Mouse (Mus musculus) megakaryocyte, embryonic 14.5 days (primary cell): ENCODE results near the gene Ankrd52. TPM values are rescaled to one million over a fixed set of nuclear protein-coding genes. Genes with fewer than 3 reads are reported as not detected.
A peak's percentile ranks its signal among the peaks of the same experiment; 100 is the strongest.

Source experiments
- H3K27me3 ChIP-seq: replicated peaks from 2 replicates; pipeline ENCODE3; 2012; ENCODE audit warnings: inconsistent platforms
- H3K36me3 ChIP-seq: replicated peaks from 2 replicates; pipeline ENCODE3; 2012; ENCODE audit warnings: low read length, inconsistent platforms, mixed read lengths
- H3K4me1 ChIP-seq: 2 replicates; pipeline ENCODE4 v1.6.1; 2012; ENCODE audit warnings: inconsistent platforms
- H3K4me3 ChIP-seq: replicated peaks from 2 replicates; pipeline ENCODE3; 2012; ENCODE audit warnings: moderate library complexity, mild to moderate bottlenecking, inconsistent platforms
- H3K9me3 ChIP-seq: 2 replicates; pipeline ENCODE4 v1.6.1; 2012; ENCODE audit warnings: inconsistent platforms
- FLI1 ChIP-seq: IDR thresholded peaks from 2 replicates; pipeline ENCODE4 v1.6.1; 2012; ENCODE audit warnings: low read length, inconsistent platforms, mixed read lengths
- GATA1 ChIP-seq: IDR thresholded peaks from 3 replicates; pipeline ENCODE4 v1.6.1; 2012; ENCODE audit warnings: mixed read lengths, low read length, inconsistent platforms, borderline replicate concordance
- polyA plus RNA-seq: library from polyadenylated mRNA; stranded (reverse); fragments of >175 nt; gene quantifications from 2 replicates; pipeline ENCODE4 v1.2.3, GENCODE M21; 2012; ENCODE audit warnings: low replicate concordance; ENCODE audit not compliant: insufficient read depth

The Ankrd52 gene
- polyA plus RNA-seq, 1 experiment: 19.7 TPM

DNA sequence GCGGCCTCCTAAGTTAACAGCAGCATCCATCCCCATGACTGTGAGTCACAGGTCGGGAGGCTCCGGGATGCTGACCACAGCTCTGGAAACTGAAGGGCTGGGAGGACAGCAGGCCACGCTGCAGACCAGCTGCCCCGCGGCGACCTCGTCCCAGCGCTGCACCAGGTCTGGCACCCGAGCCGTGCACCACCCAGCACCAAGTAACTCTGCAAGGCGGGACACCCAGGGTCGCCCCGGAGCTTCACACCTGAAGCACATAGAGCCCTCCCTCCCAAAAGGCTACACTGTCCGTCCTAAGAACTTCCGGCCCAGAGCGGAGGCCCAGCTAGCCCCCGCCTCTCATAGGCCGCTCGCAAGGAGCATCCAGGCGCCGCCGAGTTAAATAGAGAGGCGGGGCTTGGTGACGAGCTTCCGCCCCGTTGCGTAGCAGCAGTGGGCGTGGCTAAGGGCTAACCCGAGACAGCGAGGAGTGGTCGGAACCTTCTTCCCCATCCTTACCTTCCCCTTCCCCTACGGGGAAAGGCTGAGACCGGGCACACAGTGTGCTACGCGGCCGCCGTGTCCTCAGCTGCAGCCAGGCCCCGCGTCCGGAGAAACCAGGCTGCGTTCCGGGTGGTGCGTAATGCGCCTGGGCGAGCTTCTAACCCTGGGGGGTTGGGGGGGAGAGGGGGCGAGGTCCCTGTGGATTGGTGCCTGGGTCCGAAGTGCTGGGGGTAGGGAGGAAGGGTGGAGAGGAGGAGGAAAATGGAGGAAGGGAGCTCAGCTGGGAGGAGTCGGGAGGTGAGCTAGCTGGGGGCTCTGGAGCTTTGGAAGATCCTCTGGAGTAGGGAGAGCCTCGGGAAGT lies 34.5 kb downstream of the Ankrd52 start, which contains the start of the genes Nabp2 and Rnf41:
Gene Nabp2 (minus strand): TSS at position 282 of the 844 bp plus-strand sequence.
Gene Rnf41 (plus strand): TSS at position 447 of the 844 bp plus-strand sequence.
- TF ChIP-seq GATA1 (no peak), FLI1 (0 out of 2 replicates have a peak, but pooled peaks have one; percentile 28)
- Histone ChIP-seq H3K4me1 (peaks cover 57% of the 10 kb centered on the region), H3K9me3 (no peaks in the 10 kb centered on the region)

DNA sequence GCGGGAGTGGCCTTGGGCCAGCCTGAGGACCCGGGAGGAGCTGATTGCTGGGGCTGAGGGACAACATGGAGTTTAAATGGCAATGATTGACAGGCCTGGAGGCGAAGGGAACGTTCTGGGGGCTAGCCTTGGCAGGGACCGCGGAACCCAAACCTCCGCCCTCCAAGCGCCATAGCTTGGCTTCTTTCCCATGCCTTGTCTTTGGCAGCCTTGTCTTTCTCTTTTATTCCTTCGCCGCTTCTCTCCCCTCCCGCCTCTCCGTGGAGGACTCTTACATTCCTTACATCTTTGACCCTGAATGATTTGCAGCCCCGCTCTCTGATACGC lies 35.1 kb downstream of the Ankrd52 start:
- no peak for TF ChIP-seq FLI1
- TF ChIP-seq GATA1: no peak
- Histone ChIP-seq H3K4me1 (peaks cover 61% of the 10 kb centered on the region), H3K36me3 (peaks cover 55% of the 10 kb centered on the region), H3K27me3 (no peaks in the 10 kb centered on the region), H3K9me3 (no peaks in the 10 kb centered on the region), H3K4me3 (peak overlapping the region; percentile 94)

More for the DNA sequence above, 34.5 kb downstream of the Ankrd52 start, which contains the start of the genes Nabp2 and Rnf41:
- no peaks in the 10 kb centered on the region for H3K27me3 ChIP-seq
- peaks cover 55% of the 10 kb centered on the region for H3K36me3 ChIP-seq
- peak within 1 kb of the TSS; percentile 94 for H3K4me3 ChIP-seq

DNA sequence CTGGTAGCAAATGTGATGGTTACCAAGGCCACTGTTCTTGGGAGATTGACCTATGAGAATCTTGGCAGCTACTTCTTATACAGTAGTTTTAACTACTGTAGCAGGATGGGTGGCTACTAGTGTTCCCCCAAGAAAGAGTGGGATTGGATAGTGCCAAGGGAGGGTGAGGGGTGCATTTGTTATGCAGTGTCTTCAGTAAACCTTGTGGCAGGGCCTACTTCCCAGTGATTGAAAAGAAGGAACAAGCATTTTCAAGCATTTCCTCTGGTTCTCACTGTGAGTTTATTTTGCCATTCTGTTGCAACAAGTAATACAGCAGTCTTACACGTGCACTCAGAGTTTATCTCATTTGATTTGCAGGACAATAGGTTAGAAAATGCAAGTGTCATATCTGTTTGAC lies 35.6 kb downstream of the Ankrd52 start:
- Histone ChIP-seq H3K27me3 (no peaks in the 10 kb centered on the region), H3K4me1 (peaks cover 61% of the 10 kb centered on the region), H3K9me3 (no peaks in the 10 kb centered on the region), H3K4me3 (peak overlapping the region; percentile 94), H3K36me3 (peaks cover 56% of the 10 kb centered on the region)
- TF ChIP-seq GATA1: no peak
- TF ChIP-seq FLI1: no peak

DNA sequence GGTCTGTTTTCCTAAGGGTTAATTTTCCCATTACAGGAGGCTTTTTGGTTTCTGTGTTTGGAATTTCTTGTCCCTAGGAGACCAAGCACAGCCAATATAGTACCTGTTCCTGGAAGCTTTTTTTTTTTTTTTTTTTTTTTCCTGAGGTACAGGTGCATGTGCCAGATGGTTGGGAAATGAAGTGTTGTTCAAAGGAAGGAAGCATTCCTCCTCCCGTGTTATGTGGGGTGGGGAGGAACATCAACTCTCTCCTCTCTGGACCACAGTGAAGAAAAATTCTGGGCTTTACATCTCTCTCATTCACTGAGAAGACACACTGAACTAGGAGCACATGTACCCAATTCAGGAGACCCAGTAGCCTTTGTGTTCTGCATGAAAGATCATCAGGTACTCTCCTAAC lies 36.2 kb downstream of the Ankrd52 start:
- peak overlapping the region; percentile 94 for H3K4me3 ChIP-seq
- no peaks in the 10 kb centered on the region for H3K27me3 ChIP-seq
- H3K9me3 ChIP-seq: no peaks in the 10 kb centered on the region
- peaks cover 56% of the 10 kb centered on the region for H3K36me3 ChIP-seq
- TF ChIP-seq GATA1 (no peak), FLI1 (no peak)
- H3K4me1 ChIP-seq: peaks cover 58% of the 10 kb centered on the region

DNA sequence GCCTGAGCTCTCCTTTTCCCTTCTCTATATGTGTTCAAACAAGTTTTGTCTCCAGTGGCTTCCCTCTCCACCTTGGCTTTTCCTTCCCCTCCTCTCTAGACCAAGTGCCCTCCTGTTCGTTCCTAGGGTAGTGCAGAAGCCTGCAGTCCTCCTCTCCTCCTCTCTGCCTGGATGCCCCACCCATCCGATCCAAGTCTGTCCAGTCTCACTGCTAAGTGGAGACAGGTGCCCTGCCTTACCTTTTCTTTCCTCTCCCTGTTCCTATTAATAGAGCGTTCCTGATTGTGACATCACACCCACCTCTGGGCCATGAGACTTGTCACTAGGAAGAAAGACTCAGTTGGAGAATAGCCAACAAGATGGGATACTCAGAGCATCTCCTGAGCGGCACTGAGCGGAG lies 37.9 kb downstream of the Ankrd52 start:
- Histone ChIP-seq H3K4me1 (peaks cover 44% of the 10 kb centered on the region), H3K27me3 (no peaks in the 10 kb centered on the region), H3K36me3 (peaks cover 66% of the 10 kb centered on the region), H3K9me3 (no peaks in the 10 kb centered on the region), H3K4me3 (no peak overlapping the region)
- no peak for TF ChIP-seq GATA1
- TF ChIP-seq FLI1: no peak

DNA sequence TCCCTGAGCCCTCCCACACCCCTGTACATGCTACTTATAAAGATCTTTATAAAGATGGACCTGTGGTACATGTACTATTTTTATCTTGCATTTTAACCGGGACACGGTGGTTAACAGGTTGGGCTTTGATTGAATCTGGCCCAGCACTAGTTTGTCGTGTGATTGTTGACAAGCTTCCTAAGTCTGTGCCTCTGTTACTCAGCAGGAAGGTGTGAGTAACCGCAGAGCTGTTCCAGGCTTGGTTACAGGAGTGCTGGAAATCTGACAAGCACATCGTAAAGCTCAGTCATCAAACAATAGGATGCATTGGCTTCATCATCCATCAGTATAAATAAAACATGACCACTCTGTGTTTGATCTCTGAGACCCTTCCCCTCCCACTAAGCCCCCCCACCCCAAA lies 45.5 kb downstream of the Ankrd52 start:
- H3K27me3 ChIP-seq: no peaks in the 10 kb centered on the region
- peaks cover 89% of the 10 kb centered on the region for H3K36me3 ChIP-seq
- H3K4me1 ChIP-seq: peaks cover 28% of the 10 kb centered on the region
- H3K9me3 ChIP-seq: no peaks in the 10 kb centered on the region
- H3K4me3 ChIP-seq: no peak overlapping the region
- TF ChIP-seq GATA1: no peak
- no peak for TF ChIP-seq FLI1

DNA sequence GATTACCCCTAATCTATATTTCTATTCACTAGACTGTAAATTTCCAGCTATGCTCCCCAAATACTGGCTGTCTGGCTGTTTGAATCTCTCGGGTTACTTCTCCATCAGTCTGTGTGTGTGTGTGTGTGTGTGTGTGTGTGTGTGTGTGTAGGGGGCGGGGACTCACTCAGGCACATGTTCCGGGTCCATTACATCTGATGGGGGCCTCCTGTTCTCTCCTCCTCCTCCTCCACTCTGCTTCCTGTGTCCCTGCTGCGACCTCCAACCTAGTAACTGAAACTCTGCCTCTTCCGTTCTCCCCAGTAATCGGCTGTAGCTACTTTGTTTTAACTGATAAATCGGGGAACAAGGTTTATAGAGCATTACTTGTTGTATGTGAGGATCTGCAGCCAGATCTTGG lies 47.7 kb downstream of the Ankrd52 start:
- no peaks in the 10 kb centered on the region for H3K27me3 ChIP-seq
- peaks cover 87% of the 10 kb centered on the region for H3K36me3 ChIP-seq
- no peaks in the 10 kb centered on the region for H3K9me3 ChIP-seq
- H3K4me3 ChIP-seq: peak overlapping the region; percentile 73
- H3K4me1 ChIP-seq: peaks cover 28% of the 10 kb centered on the region
- TF ChIP-seq FLI1: no peak
- TF ChIP-seq GATA1: no peak

DNA sequence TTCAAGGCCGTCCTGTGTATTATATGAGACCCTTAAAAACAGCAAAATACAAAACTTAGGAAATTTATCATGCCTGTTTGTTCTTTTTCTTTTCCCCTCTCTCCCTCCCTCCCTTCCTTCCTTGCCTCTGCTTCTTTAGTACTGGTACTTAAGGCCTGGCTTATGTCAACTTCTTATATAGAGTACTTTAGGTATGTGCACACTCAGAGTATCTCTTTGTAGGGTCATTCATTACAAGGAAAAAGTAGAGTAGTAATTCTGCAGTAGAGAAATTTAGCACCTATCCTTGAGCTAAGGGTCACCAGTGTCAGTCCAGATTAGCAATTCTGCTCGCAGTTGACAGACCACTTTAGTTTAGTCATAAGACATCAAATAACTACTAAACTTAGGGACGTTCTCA lies 48.3 kb downstream of the Ankrd52 start:
- Histone ChIP-seq H3K9me3 (no peaks in the 10 kb centered on the region), H3K36me3 (peaks cover 87% of the 10 kb centered on the region), H3K4me3 (no peak overlapping the region), H3K4me1 (peaks cover 28% of the 10 kb centered on the region), H3K27me3 (no peaks in the 10 kb centered on the region)
- TF ChIP-seq GATA1 (no peak), FLI1 (no peak)

DNA sequence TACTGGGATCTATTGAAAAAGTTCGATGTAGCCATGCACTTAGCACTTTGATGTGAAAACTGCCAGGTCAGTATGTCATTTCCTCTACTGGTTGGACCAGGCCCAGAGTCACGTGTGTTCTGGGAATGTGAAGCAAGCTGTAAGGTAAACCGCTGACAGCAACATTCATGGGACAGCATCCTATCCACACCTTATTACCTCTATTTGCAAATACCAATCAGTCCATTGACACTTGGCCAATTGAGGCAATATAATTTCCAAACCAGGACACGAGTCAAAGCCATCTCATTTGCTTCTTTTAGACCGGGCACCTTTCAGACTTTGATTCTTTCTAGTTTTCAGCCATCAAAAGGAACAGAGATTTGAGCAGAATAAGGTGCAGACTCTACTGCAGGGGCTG lies 52.1 kb downstream of the Ankrd52 start:
- Histone ChIP-seq H3K4me1 (peaks cover 26% of the 10 kb centered on the region), H3K36me3 (peaks cover 81% of the 10 kb centered on the region), H3K27me3 (no peaks in the 10 kb centered on the region), H3K4me3 (no peak overlapping the region), H3K9me3 (no peaks in the 10 kb centered on the region)
- TF ChIP-seq FLI1: no peak
- TF ChIP-seq GATA1: no peak

DNA sequence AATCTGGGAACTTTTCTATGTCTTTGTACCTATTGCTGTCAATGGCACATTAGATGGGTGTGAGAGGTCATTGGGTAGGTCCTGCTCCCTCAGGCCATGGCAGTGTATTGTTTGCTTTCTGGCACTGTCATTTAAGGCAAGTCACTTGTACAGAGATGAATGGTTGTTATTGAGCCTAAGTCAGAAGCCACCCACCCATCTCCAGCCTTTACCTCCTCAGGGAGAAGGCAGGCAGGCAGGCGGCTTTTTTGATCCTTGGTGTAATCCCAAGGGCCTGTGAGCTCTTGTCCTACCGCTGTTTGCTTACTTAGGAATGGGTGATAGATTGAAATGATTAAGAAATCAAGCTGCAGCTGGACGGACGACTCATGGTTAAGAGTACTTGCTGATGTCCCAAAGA lies 52.5 kb downstream of the Ankrd52 start:
- Histone ChIP-seq H3K4me3 (no peak overlapping the region), H3K4me1 (peaks cover 23% of the 10 kb centered on the region), H3K9me3 (no peaks in the 10 kb centered on the region), H3K36me3 (peaks cover 84% of the 10 kb centered on the region), H3K27me3 (no peaks in the 10 kb centered on the region)
- no peak for TF ChIP-seq FLI1
- TF ChIP-seq GATA1: no peak
